Mouse (Mus musculus): ENCODE data around the gene Cmtm8.
A peak's percentile ranks its signal among the peaks of the same experiment; 100 is the strongest.

Gene Cmtm8

DNA sequence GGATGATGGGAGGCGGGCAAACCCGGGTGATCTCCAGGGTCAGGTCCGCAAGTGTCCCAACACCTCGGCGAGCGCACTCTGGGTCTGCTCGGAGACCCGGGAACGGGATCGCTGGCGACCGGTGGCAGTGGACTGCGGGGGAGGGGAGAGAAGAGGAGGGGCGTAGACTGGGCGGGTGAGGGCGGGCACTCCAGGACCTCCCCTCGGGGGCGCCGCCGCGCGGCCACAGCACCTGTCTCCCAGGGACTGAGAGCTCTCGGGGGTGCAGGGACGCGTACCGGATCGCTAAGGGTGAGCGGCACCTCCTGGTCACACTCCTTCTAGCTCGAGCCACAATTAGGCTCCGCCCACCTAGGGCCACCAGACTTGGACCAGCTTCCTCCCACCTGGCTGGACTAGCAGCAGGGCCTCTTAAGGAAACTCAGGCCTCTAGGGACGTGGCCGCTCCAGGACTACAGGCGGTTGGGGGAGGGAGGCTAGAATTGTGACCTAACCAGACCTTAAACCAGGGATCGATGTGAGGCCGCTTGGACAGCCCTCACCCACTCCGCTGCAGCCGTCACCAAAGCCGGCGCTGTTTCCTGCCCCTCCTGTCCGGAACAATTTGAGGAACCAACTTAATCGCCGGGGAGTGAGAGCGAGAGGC is at the start of gene Cmtm8:
TSS of gene Cmtm8 (minus strand) at position 140 of the 646 bp plus-strand sequence.
- DNase-seq (ENCODE audit: low spot score in 2 of 2) = no peak

DNA sequence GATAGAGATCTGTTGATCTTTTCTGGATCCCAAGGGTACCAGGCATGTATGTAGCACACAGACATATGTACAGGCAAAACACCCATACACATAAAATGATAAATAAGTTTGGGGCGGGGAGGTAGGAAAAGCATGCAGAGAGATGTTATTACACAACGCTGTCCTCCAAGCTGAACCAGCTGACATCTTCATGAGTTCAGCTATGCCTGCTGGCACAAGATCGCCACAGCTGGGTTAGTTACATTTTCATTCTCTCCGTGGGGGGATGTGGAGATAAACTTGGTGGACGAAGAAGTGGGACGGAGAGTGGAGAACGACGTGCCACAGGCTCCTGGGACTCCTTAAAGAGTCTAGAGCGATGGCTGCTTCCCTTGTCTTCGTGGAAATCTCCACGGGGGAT is 49.0 kb upstream of the Cmtm8 start:
- no peak for DNase-seq (ENCODE audit: low spot score in 2 of 2)

- no peak for DNase-seq (ENCODE audit: low spot score in 2 of 2)
These were observed 46.4 kb upstream of the Cmtm8 start for GRCm38 (mm10) chr9:114890377-114890776.

- DNase-seq (ENCODE audit: low spot score in 2 of 2) = no peak
These were observed 45.0 kb upstream of the Cmtm8 start for GRCm38 (mm10) chr9:114888856-114889407.

GRCm38 (mm10) chr9:114887699-114888098 is 43.7 kb upstream of the Cmtm8 start:
- DNase-seq (ENCODE audit: low spot score in 2 of 2) = no peak

GRCm38 (mm10) chr9:114885991-114886662 is 42.2 kb upstream of the Cmtm8 start:
- DNase-seq (ENCODE audit: low spot score in 2 of 2) = no peak

- DNase-seq (ENCODE audit: low spot score in 2 of 2) = no peak
These were observed 41.6 kb upstream of the Cmtm8 start for GRCm38 (mm10) chr9:114885564-114885963.

GRCm38 (mm10) chr9:114881977-114882376 is 38.0 kb upstream of the Cmtm8 start:
- DNase-seq (ENCODE audit: low spot score in 2 of 2) = no peak

- DNase-seq (ENCODE audit: low spot score in 2 of 2) = peak; percentile 54 to 60
These were observed 11.4 kb upstream of the Cmtm8 start for GRCm38 (mm10) chr9:114855327-114855726.

DNA sequence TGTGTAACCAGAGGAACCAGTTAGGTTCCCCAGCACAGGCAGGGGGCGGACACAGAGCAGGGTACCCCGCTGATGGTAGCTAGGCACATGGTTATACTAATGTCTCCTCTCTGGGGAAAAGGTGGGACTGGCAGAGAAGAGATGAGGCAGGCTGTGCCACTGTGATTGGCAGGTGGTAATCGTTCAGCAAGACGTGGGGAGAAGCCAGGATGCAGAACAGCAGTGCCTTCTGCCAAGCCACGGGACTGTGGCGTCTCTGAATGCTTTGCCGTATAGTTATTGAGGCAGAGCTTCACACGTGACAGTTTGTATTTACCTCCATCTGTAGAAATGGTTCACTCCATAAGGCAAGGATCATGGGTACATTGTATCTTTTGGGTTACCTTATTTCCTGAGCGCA is 10.7 kb upstream of the Cmtm8 start:
- no peak for DNase-seq (ENCODE audit: low spot score in 2 of 2)

DNA sequence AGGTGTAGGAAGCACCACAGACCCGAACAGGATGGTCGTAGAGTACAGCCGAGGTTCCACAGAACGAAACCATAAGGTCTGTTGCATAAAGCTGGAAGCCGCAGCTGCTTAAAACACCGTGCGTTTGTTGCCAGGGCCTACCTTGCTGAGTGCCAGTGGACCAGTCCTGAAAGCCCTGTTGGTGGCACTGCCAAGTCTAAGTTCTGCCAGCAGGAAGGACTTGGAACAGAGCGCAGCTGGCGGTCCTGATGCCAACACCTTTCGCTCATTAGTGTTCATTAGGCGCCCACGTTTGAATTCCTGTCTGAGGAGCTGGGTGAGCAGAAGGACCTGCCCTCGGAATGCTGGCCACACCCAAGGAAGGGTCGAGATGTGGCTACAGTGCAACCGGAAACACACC is 9.4 kb upstream of the Cmtm8 start:
- no peak for DNase-seq (ENCODE audit: low spot score in 2 of 2)

DNA sequence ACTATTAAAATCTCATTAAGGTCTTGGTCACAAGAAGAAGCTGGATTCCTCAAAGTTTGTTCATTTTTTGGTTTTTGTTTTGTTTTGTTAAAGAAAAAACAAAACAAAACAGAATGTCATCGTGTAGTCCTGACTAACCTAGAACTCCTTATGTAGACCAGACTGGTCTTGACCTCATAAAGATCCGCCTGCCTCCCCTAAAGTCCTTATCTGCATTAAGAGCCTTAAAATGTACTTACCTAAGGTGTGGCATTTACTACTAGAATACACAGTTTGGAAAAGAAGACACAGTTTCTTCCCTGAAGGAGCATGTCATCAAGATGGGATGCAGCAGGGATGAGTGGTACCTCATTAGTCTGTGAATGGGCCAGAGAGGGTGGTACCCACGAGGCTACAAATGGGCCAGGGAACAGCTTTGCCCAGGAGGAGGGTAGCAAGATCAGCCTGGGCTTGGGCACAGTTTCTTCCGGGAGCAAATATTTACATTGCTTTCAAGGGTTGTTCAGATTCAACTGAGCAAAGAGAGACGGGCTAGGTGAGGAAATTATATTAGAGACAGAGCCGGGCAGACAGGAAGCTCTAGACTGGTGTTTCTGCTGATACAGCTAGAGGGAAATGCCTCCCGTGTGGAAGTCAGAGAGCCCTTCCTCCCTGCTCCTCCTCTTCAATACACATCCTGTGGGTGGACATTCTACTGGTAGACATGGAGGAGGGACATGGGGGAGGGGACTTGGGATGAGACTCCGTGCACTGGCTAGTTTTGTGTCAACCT is 7.6 kb upstream of the Cmtm8 start:
- no peak for DNase-seq (ENCODE audit: low spot score in 2 of 2)

GRCm38 (mm10) chr9:114843634-114844016 is 331 bp downstream of the Cmtm8 start:
- no peak for DNase-seq (ENCODE audit: low spot score in 2 of 2)

GRCm38 (mm10) chr9:114842886-114843285 is 1.1 kb downstream of the Cmtm8 start:
- no peak for DNase-seq (ENCODE audit: low spot score in 2 of 2)

DNA sequence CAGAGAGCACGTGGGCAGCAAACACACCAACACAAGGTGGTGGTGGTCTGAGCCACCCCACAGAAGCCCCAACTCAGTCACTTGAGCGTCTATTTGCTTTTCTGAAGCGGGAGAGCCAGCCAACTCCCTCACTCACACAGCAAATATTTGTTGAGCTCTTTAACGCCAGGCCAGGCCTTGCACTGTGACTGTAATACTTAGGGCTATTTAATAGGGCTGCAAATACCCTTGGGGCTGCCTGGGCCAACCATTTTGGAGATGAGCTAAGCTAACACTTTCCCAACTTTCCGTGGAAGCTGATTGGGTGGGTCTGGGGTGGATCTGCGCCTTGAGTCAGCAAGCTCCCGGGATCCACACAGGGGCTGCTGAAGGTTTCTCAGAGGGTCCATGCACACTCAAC is 1.7 kb downstream of the Cmtm8 start:
- DNase-seq (ENCODE audit: low spot score in 2 of 2) = no peak

DNA sequence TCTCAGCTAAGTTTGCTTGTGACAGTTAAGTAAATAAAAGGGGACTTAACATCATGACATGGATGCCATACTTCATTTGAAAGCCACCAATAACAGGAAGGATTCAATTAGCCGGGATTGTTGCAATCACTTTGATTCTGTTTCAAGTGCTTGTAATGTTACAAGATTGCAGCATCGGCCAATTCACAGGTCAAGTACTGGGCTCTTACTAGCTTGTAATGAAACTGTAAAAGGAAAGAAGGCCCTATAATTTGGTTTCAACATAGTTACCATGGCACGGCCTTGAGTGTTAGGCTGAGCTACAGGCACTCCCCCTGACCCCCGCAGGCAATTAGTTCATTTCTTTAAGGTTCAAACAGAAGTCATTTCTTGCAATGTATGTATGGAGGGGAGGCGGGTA is 5.1 kb downstream of the Cmtm8 start:
- no peak for DNase-seq (ENCODE audit: low spot score in 2 of 2)

DNA sequence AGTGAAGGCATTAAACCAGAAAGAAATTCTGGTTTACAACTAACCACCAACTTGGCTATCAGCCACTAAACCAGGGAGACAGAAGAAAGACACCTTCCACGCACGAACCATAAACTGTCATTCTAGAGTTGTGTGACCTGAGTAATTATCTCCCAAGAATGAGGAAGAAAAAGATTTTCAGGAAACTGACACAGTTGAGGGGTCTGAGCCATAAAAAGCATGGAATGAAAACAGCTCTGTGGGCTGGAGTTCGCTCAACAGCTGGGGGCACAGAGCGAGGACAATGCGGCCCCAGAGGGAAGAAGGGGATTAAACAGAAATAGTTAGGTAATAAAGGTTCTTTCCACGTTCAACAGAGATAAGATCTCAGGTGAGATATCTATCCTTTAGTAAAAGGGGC is 12.4 kb downstream of the Cmtm8 start:
- DNase-seq (ENCODE audit: low spot score in 2 of 2) = no peak

DNA sequence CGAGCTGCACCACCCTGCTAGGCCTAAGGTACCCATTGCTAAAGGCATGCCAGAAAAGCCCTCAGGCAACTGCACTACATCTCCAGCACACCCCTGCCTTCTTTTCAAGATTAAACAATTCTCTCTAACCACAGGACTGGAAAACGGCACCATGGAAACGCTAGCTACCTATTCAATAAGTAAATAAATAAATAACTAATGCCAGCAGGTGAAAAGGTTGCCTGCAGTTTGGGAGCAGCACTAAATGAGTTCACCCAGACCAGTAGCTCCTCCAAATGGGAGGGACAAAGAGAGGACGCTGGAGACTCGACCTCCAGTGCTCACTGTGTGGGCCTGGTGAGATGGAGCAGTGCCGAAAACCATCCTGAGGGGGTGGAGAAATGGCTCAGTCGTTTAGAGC is 13.6 kb downstream of the Cmtm8 start:
- DNase-seq (ENCODE audit: low spot score in 2 of 2) = no peak

GRCm38 (mm10) chr9:114829669-114830068 is 14.3 kb downstream of the Cmtm8 start:
- no peak for DNase-seq (ENCODE audit: low spot score in 2 of 2)

- no peak for DNase-seq (ENCODE audit: low spot score in 2 of 2)
These were observed 15.6 kb downstream of the Cmtm8 start for GRCm38 (mm10) chr9:114828377-114828776.

- no peak for DNase-seq (ENCODE audit: low spot score in 2 of 2)
These were observed 16.6 kb downstream of the Cmtm8 start for GRCm38 (mm10) chr9:114827242-114827852.

DNA sequence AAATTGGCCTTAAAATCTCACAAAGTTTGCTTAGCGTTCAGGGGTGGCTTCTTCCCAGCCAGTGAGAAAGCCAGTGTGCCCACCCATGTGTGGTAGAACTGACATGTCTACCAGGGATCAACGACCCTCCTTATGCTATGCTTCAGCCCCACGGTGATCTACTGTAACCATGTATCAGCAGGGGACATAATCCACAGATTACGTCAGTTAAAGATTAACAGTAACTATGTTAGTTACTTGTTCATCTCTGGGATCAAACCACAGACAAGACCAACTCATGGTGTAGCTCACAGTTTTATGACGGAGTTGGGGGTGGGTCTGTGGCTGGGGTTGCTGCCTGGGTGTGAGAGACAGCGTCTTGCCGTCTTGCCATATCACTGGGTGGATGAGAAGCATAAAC is 19.8 kb downstream of the Cmtm8 start:
- DNase-seq (ENCODE audit: low spot score in 2 of 2) = no peak

Data from left cerebral cortex, adult 9 months (tissue).